Mouse (Mus musculus) intestine, postnatal 0 days (tissue): ENCODE results near the gene Clip3. TPM values are rescaled to one million over a fixed set of nuclear protein-coding genes. Genes with fewer than 3 reads are reported as not detected.

Experiments
- ATAC-seq: fragments of 200-750 bp; cut with Nextera tagmentation; 2 replicates; pipeline ENCODE4 v1.8.0; 2017; ENCODE audit warnings: mild to moderate bottlenecking, moderate TSS enrichment, moderate library complexity
- H3K27ac ChIP-seq: fragments of 300-500 bp; sonication (generic); 2 replicates; pipeline ENCODE4 v1.5.1; 2014; ENCODE audit warnings: mild to moderate bottlenecking, low read depth, low read length, moderate library complexity
- H3K27me3 ChIP-seq: fragments of 300-500 bp; sonication (generic); replicated peaks from 2 replicates; pipeline ENCODE4 v1.6.1; 2014; ENCODE audit warnings: low read length, mixed read lengths; ENCODE audit not compliant: control insufficient read depth, insufficient read depth
- H3K36me3 ChIP-seq: fragments of 300-500 bp; sonication (generic); 2 replicates; pipeline ENCODE4 v1.6.1; 2014; ENCODE audit warnings: mild to moderate bottlenecking, moderate library complexity; ENCODE audit not compliant: control insufficient read depth, insufficient read depth
- H3K4me1 ChIP-seq: fragments of 300-500 bp; sonication (generic); replicated peaks from 2 replicates; pipeline ENCODE4 v1.6.1; 2014; ENCODE audit warnings: antibody characterized with exemption, low read length, mixed read lengths; ENCODE audit not compliant: control insufficient read depth, insufficient read depth
- H3K4me2 ChIP-seq: fragments of 300-500 bp; sonication (generic); replicated peaks from 2 replicates; pipeline ENCODE4 v1.6.1; 2014; ENCODE audit warnings: low read depth, mild to moderate bottlenecking, moderate library complexity
- H3K4me3 ChIP-seq: fragments of 300-500 bp; sonication (generic); 2 replicates; pipeline ENCODE4 v1.5.1; 2014; ENCODE audit warnings: low read depth, low read length
- H3K9ac ChIP-seq: fragments of 300-500 bp; sonication (generic); 2 replicates; pipeline ENCODE4 v1.6.1; 2014; ENCODE audit warnings: mild to moderate bottlenecking, low read depth, low read length
- H3K9me3 ChIP-seq: fragments of 300-500 bp; sonication (generic); 2 replicates; pipeline ENCODE4 v1.6.1; 2016; ENCODE audit warnings: mixed run types; ENCODE audit not compliant: control insufficient read depth
- CTCF ChIP-seq: sonication (generic); IDR thresholded peaks from 2 replicates; pipeline ENCODE4 v1.5.1; 2016; ENCODE audit warnings: low read depth, mild to moderate bottlenecking, control low read depth, antibody characterized with exemption, moderate library complexity
- WGBS: fragments of 180-500 bp; shearing (Covaris S2); extraction: QIAGEN DNeasy Blood & Tissue Kit; methylation state at CpG from one replicate; pipeline ENCODE4 v1.1.7; 2014; 5-methylcytosine and 5-hydroxymethylcytosine counted together
- polyA plus RNA-seq: library from polyadenylated mRNA; unstranded; fragments of >200 nt; fragmentation: Nextera tagmentation; extraction: Ambion mirVana; gene quantifications from 2 replicates; pipeline ENCODE4 v1.2.1, GENCODE M21; 2015

Gene Clip3
- polyA plus RNA-seq, 1 experiment from 2014 or later, result 9.7 TPM

DNA sequence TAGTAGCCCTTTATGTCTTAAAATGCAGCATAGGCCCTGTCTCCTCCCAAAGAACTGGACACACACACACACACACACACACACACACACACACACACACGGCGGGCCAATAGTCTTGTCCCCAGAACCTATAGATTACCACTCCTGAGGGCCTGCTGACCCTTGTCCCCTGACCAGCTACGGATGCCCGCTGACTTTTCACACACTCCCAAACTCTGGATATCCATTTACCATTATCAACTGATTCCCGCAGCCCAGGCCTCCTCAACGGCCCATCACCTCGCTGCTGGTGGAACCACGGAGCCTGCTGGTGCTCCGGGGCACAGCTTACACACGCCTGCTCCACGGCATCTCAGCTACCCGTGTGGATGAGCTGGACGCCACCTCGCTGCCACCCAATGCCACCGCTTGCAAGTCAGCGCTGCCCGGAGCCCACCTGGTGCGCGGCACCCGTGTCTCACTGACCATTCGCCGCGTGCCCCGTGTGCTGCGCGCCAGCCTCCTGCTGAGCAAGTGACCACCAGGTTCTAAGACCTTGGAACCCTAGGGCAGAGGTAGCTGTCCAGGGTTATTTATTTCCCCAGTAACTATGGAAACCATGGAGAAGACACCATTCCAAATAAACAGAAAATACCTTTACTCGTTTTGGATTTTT is 22.3 kb downstream of the Clip3 start:
- TF ChIP-seq CTCF, result no peak

DNA sequence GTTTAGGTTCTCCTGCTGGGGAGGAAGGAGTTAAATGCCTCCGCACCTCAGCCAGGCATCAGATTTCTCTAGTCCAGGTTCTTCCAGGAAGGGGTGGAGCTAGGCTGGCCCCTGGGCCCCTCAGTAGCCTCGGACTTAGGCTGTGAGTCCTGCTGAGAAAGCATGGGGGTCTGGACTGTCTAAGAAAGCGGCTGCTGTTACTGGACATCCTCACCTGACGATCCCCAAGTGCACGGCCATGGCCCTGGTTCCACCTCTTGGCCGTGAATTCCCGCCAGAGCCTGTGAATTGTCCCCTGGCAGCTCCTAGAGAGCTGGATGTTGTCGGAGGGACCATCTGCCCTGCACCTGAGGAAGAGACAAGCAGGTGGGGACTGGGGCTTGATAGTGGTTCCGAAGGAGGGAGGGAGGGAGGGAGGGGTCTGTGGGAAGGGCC is 23.2 kb downstream of the Clip3 start, which contains the start of gene Syne4:
TSS of gene Syne4 (plus strand) at position 87 of the 435 bp plus-strand sequence.
- H3K27me3 ChIP-seq, result no peaks in the 10 kb centered on the region
- no peaks in the 10 kb centered on the region for H3K9me3 ChIP-seq
- no peaks in the 10 kb centered on the region for H3K4me1 ChIP-seq
- peak within 1 kb of the TSS; percentile 23; the same call in 1 of the 2 replicates for H3K9ac ChIP-seq
- peak within 1 kb of the TSS; percentile 66 for H3K4me2 ChIP-seq
- peak; percentile 46 for ATAC-seq
- peak within 1 kb of the TSS; percentile 36 for H3K4me3 ChIP-seq
- WGBS, result 2% methylated on average over 9 of the region's 9 CpGs
- TF ChIP-seq CTCF, result no peak
- no peak within 1 kb of the TSS for H3K27ac ChIP-seq
- H3K36me3 ChIP-seq, result peaks cover 9% of the 10 kb centered on the region; the same call in 1 of the 2 replicates

More for the DNA sequence above, 22.3 kb downstream of the Clip3 start:
- Histone ChIP-seq H3K27ac (no peak overlapping the region), H3K9me3 (no peaks in the 10 kb centered on the region), H3K4me2 (no peak overlapping the region), H3K4me1 (no peaks in the 10 kb centered on the region), H3K36me3 (peaks cover 9% of the 10 kb centered on the region; the same call in 1 of the 2 replicates), H3K9ac (no peak overlapping the region), H3K27me3 (no peaks in the 10 kb centered on the region), H3K4me3 (no peak overlapping the region)
- ATAC-seq, result no peak
- WGBS, result 47% methylated on average over 25 of the region's 27 CpGs

GRCm38 (mm10) chr7:30315559-30316529 is 24.3 kb downstream of the Clip3 start:
- 59% methylated on average over 13 of the region's 13 CpGs for WGBS
- Histone ChIP-seq H3K4me1 (no peaks in the 10 kb centered on the region), H3K27me3 (no peaks in the 10 kb centered on the region), H3K9me3 (no peaks in the 10 kb centered on the region), H3K36me3 (peaks cover 9% of the 10 kb centered on the region; the same call in 1 of the 2 replicates), H3K27ac (no peak overlapping the region), H3K9ac (no peak overlapping the region), H3K4me2 (peak overlapping the region; percentile 66), H3K4me3 (peak overlapping the region; percentile 36)
- no peak for ATAC-seq
- no peak for TF ChIP-seq CTCF

DNA sequence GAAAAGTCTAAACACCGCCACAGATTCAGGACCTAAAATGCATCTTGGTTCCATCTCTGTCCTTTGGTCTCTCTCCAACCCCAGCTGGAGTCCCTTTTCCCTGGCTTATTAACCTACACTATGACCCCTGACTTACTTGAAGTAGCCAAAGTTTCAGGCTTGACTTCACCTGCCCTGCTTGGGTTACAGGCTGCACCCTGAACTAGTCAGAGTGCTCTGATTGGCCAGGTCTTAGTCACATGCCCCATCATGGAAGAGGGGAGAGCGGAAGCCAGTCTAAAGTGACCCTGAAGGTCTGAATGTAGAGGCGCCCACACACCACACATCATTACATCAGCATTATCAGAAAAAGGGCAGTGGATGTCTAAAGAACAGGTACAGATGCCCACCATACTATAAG is 26.6 kb downstream of the Clip3 start:
- TF ChIP-seq CTCF, result no peak
- Histone ChIP-seq H3K9me3 (no peaks in the 10 kb centered on the region), H3K36me3 (no peaks in the 10 kb centered on the region; the same call in 1 of the 2 replicates), H3K27me3 (no peaks in the 10 kb centered on the region), H3K4me2 (no peak overlapping the region), H3K9ac (no peak overlapping the region), H3K27ac (no peak overlapping the region), H3K4me3 (no peak overlapping the region), H3K4me1 (no peaks in the 10 kb centered on the region; the same call in 1 of the 2 replicates)
- WGBS, result 94% methylated on average over 3 of the region's 3 CpGs
- ATAC-seq, result no peak

GRCm38 (mm10) chr7:30320946-30321345 is 29.4 kb downstream of the Clip3 start:
- H3K4me3 ChIP-seq, result 0 out of 2 replicates have a peak overlapping the region, but pooled peaks have one; percentile 76
- 53% methylated on average over 2 of the region's 2 CpGs for WGBS

More at GRCm38 (mm10) chr7:30320946-30321345, 29.4 kb downstream of the Clip3 start:
- Histone ChIP-seq H3K9me3 (no peaks in the 10 kb centered on the region), H3K27me3 (no peaks in the 10 kb centered on the region), H3K4me1 (no peaks in the 10 kb centered on the region; the same call in 1 of the 2 replicates), H3K36me3 (no peaks in the 10 kb centered on the region; the same call in 1 of the 2 replicates), H3K4me2 (peak overlapping the region; percentile 96; the same call in 1 of the 2 replicates), H3K27ac (no peak overlapping the region), H3K9ac (no peak overlapping the region)
- no peak for ATAC-seq
- TF ChIP-seq CTCF, result no peak
